Mouse (Mus musculus) kidney, embryonic 15.5 days (tissue): ENCODE results near the gene Rnf157. TPM values are rescaled to one million over a fixed set of nuclear protein-coding genes. Genes with fewer than 3 reads are reported as not detected.
"Not testable (repeated sequence)": the region's sequence is repeated elsewhere in the genome, so short reads cannot be mapped to it uniquely, and the experiment has no call there.

Experiments used
- ATAC-seq: fragments of 200-750 bp; cut with Nextera tagmentation; replicated peaks from 2 replicates; pipeline ENCODE4 v1.8.0; 2017; ENCODE audit warnings: moderate TSS enrichment; ENCODE audit not compliant: low FRiP score
- H3K27ac ChIP-seq: fragments of 300-500 bp; sonication (generic); 2 replicates; pipeline ENCODE4 v1.5.1; 2015; ENCODE audit warnings: mild to moderate bottlenecking, inconsistent platforms
- H3K27me3 ChIP-seq: fragments of 300-500 bp; sonication (generic); 2 replicates; pipeline ENCODE4 v1.6.1; 2015; ENCODE audit warnings: inconsistent platforms
- H3K36me3 ChIP-seq: fragments of 300-500 bp; sonication (generic); 2 replicates; pipeline ENCODE4 v1.6.1; 2015; ENCODE audit warnings: inconsistent platforms
- H3K4me1 ChIP-seq: fragments of 300-500 bp; sonication (generic); 2 replicates; pipeline ENCODE4 v1.6.1; 2015; ENCODE audit warnings: inconsistent platforms
- H3K4me2 ChIP-seq: fragments of 300-500 bp; sonication (generic); 2 replicates; pipeline ENCODE4 v1.6.1; 2015; ENCODE audit warnings: moderate library complexity, mild to moderate bottlenecking, inconsistent platforms
- H3K4me3 ChIP-seq: fragments of 300-500 bp; sonication (generic); replicated peaks from 2 replicates; pipeline ENCODE4 v1.5.1; 2015; ENCODE audit warnings: mild to moderate bottlenecking, inconsistent platforms
- H3K9ac ChIP-seq: fragments of 300-500 bp; sonication (generic); 2 replicates; pipeline ENCODE4 v1.6.1; 2015; ENCODE audit warnings: mild to moderate bottlenecking, inconsistent platforms
- H3K9me3 ChIP-seq: fragments of 300-500 bp; sonication (generic); replicated peaks from 2 replicates; pipeline ENCODE4 v1.6.1; 2016; ENCODE audit warnings: inconsistent platforms
- WGBS: fragments of 180-500 bp; shearing (Covaris S2); methylation state at CpG from one replicate; pipeline ENCODE4 v1.1.7; 2015; ENCODE audit warnings: mixed read lengths; 5-methylcytosine and 5-hydroxymethylcytosine counted together
- polyA plus RNA-seq: library from polyadenylated mRNA; unstranded; fragments of >200 nt; fragmentation: Nextera tagmentation; extraction: Ambion mirVana; gene quantifications from 2 replicates; pipeline ENCODE4 v1.2.1, GENCODE M21; 2015

Gene Rnf157
- polyA plus RNA-seq, 1 experiment from 2014 or later: 12.4 TPM

- H3K27me3 ChIP-seq: no peaks in the 10 kb centered on the region
- peak overlapping the region; percentile 50 for H3K4me2 ChIP-seq
- no peak for ATAC-seq
- peaks cover 58% of the 10 kb centered on the region for H3K4me1 ChIP-seq
- peak overlapping the region; percentile 94; the same call in 1 of the 2 replicates for H3K27ac ChIP-seq
- H3K9ac ChIP-seq: no peak overlapping the region
- H3K9me3 ChIP-seq: no peaks in the 10 kb centered on the region
- WGBS: 72% methylated on average over 8 of the region's 8 CpGs
- peaks cover 21% of the 10 kb centered on the region for H3K36me3 ChIP-seq
- no peak overlapping the region for H3K4me3 ChIP-seq
Observed at GRCm38 (mm10) chr11:116432593-116433355, 19.9 kb upstream of the Rnf157 start.

DNA sequence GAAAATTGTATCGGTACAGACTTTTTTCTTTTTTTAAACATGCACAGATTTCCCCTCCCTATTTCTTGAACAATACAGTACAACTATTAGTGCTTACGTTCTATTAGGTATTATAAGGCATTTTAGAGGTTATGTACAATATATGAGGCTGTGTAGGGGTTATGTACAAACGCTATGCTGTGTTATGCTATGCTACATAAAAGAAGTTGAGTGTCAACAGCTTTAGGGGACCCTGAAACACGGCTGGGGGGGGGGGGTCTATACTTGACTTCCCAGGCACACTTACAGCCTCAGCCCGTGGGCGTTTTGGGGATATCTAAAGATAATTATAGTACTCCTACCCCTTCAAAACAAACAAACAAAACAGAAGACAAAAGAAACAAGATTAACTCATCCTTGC, 19.3 kb upstream of the Rnf157 start:
- Histone ChIP-seq H3K36me3 (peaks cover 15% of the 10 kb centered on the region), H3K4me2 (no peak overlapping the region), H3K4me1 (peaks cover 51% of the 10 kb centered on the region), H3K4me3 (no peak overlapping the region), H3K27ac (peak overlapping the region; percentile 61; the same call in 1 of the 2 replicates), H3K9ac (no peak overlapping the region), H3K27me3 (no peaks in the 10 kb centered on the region), H3K9me3 (no peaks in the 10 kb centered on the region)
- ATAC-seq: no peak
- 72% methylated on average over 6 of the region's 6 CpGs for WGBS

- no peak overlapping the region for H3K4me3 ChIP-seq
- peaks cover 9% of the 10 kb centered on the region for H3K36me3 ChIP-seq
- no peaks in the 10 kb centered on the region for H3K27me3 ChIP-seq
- peak overlapping the region; percentile 36; the same call in 1 of the 2 replicates for H3K4me2 ChIP-seq
- H3K9ac ChIP-seq: no peak overlapping the region
- peak overlapping the region; percentile 61; the same call in 1 of the 2 replicates for H3K27ac ChIP-seq
- no peaks in the 10 kb centered on the region for H3K9me3 ChIP-seq
- peaks cover 45% of the 10 kb centered on the region for H3K4me1 ChIP-seq
- ATAC-seq: no peak
- 56% methylated on average over 11 of the region's 11 CpGs for WGBS
Observed at GRCm38 (mm10) chr11:116431428-116432077, 18.7 kb upstream of the Rnf157 start.

- no peak overlapping the region for H3K9ac ChIP-seq
- peaks cover 39% of the 10 kb centered on the region for H3K4me1 ChIP-seq
- peak overlapping the region; percentile 36; the same call in 1 of the 2 replicates for H3K4me2 ChIP-seq
- peaks cover 3% of the 10 kb centered on the region; the same call in 1 of the 2 replicates for H3K36me3 ChIP-seq
- peak overlapping the region; percentile 61; the same call in 1 of the 2 replicates for H3K27ac ChIP-seq
- no peak for ATAC-seq
- no peaks in the 10 kb centered on the region for H3K27me3 ChIP-seq
- WGBS: 45% methylated on average over 22 of the region's 22 CpGs
- H3K9me3 ChIP-seq: no peaks in the 10 kb centered on the region
- H3K4me3 ChIP-seq: no peak overlapping the region
Observed at GRCm38 (mm10) chr11:116430723-116431427, 18.0 kb upstream of the Rnf157 start.

DNA sequence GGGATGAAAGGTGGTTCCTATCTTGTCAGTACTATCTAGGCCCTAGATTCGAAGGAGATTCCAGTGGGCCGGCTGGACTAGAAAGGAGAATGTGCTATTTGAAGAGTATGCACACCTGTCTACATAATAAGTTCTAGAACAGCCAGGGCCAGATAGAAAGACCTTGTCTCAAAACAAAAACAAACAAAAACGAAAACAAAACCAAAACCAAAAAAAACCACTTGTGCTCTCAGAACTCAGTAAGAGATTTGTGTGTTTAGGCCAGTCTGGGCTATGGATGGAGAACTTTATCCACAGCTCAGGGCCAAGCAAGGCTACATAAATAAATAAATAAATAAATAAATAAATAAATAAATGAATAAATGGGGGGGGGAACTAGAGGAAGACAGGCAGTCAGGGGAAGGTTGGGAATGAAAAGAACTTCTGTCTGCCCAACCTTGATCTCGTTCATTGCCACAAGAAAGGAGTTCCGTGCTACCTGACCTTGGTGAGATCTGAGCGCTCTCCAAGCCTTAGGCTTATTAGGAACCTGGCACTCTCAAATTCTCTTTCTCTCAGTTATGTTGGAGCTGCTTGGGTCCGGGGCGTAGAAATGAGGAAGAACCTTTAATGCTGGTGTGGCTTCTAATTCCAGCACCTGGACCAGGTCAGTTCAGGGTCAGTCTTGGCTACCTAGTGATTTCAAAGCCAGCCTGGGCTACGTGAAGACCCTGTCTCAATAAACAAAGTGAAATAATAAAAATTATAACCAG, 17.2 kb upstream of the Rnf157 start:
- 85% methylated on average over 9 of the region's 9 CpGs for WGBS

DNA sequence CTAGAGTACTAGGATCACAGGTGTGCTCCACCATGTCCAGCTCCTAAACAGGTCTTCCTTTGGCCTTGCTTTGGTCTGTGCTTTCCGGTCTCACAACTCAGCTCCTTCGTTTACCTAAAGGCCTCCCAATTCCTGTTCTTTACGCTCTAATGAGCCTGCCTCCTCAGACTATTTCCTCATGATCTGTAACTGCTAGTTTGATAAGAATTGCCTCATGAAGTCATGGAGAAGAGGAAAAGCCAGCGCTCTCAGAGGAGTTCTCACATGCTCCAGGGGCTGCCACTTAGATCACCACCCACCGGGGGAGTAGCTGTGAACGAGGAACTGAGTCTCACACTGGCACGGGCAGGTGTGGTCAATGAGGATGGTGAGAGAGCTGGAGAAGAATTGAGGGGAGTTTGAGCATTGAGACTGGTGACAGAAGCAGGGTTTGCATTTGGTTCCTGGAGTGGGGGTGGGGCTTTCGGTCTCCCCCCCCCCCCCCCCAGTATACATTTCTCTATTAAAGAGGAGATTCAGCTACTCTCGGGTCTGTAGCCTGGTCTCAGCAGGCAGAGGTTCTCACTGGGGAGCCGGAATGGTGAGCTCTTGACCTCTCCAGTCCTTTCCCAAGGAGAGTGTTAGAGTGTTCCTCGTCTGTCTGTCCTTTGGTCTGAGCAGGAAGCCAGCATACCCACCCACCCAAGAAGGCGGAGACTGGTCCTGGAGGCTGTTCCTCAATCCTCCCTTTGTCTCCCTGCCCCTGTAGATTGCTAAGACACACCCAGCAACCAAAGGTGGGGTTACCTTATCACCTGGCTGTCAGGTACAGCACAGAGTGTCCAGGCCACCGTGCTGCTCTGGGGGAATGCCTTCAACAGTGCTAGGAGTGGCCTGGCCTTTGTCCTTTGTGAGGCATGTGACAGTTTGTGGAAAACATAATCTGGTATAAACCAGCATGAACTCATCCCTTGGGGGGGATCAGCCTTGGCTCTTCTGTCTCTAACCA, 16.3 kb upstream of the Rnf157 start:
- Histone ChIP-seq H3K4me2 (no peak overlapping the region), H3K27ac (peak overlapping the region; percentile 81), H3K36me3 (no peaks in the 10 kb centered on the region), H3K4me3 (no peak overlapping the region), H3K9ac (no peak overlapping the region), H3K9me3 (no peaks in the 10 kb centered on the region), H3K4me1 (peaks cover 31% of the 10 kb centered on the region), H3K27me3 (no peaks in the 10 kb centered on the region)
- WGBS: 41% methylated on average over 13 of the region's 13 CpGs
- no peak for ATAC-seq

More for the DNA sequence above, 17.2 kb upstream of the Rnf157 start:
- no peak overlapping the region for H3K4me2 ChIP-seq
- peaks cover 31% of the 10 kb centered on the region for H3K4me1 ChIP-seq
- H3K27me3 ChIP-seq: no peaks in the 10 kb centered on the region
- H3K36me3 ChIP-seq: no peaks in the 10 kb centered on the region
- no peak overlapping the region for H3K4me3 ChIP-seq
- no peak for ATAC-seq
- no peaks in the 10 kb centered on the region for H3K9me3 ChIP-seq
- H3K9ac ChIP-seq: no peak overlapping the region
- H3K27ac ChIP-seq: peak overlapping the region; percentile 81

- peaks cover 25% of the 10 kb centered on the region for H3K4me1 ChIP-seq
- no peaks in the 10 kb centered on the region for H3K27me3 ChIP-seq
- H3K27ac ChIP-seq: no peak overlapping the region
- WGBS: 72% methylated on average over 6 of the region's 6 CpGs
- no peak overlapping the region for H3K4me3 ChIP-seq
- ATAC-seq: no peak
- no peak overlapping the region for H3K9ac ChIP-seq
- no peaks in the 10 kb centered on the region for H3K9me3 ChIP-seq
- no peak overlapping the region for H3K4me2 ChIP-seq
- H3K36me3 ChIP-seq: no peaks in the 10 kb centered on the region
Observed at GRCm38 (mm10) chr11:116426852-116427575, 14.2 kb upstream of the Rnf157 start.

DNA sequence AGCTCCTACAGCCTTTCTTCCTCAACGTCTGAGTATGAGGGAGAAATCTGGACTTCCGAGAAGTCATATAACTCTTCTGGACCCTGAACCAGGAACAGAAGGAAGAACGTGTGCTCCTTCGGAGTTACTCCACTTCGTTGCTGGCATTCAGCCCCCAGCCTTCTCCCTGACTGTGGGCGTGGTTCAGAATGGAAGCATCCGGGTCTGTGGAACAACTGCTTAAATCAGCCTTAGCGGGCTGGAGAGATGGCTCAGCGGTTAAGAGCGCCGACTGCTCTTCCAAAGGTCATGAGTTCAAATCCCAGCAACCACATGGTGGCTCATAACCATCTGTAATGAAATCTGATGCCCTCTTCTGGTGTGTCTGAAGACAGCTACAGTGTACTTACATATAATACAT, 13.5 kb upstream of the Rnf157 start:
- WGBS: 82% methylated on average over 11 of the region's 11 CpGs
- H3K4me2 ChIP-seq, H3K27me3 ChIP-seq: not testable (repeated sequence)

GRCm38 (mm10) chr11:116424621-116425407, 12.0 kb upstream of the Rnf157 start:
- no peak for ATAC-seq
- 59% methylated on average over 8 of the region's 8 CpGs for WGBS
- no peaks in the 10 kb centered on the region for H3K9me3 ChIP-seq
- no peak overlapping the region for H3K9ac ChIP-seq
- H3K4me1 ChIP-seq: peaks cover 24% of the 10 kb centered on the region
- H3K27ac ChIP-seq: no peak overlapping the region
- no peak overlapping the region for H3K4me2 ChIP-seq
- no peaks in the 10 kb centered on the region for H3K36me3 ChIP-seq
- H3K4me3 ChIP-seq: no peak overlapping the region
- no peaks in the 10 kb centered on the region for H3K27me3 ChIP-seq

More for the DNA sequence above, 13.5 kb upstream of the Rnf157 start:
- peaks cover 25% of the 10 kb centered on the region for H3K4me1 ChIP-seq
- not testable (repeated sequence) for ATAC-seq, H3K36me3 ChIP-seq, H3K9ac ChIP-seq, H3K9me3 ChIP-seq, H3K4me3 ChIP-seq, H3K27ac ChIP-seq
